Mouse (Mus musculus): ENCODE measurements around the gene Htra2.
A peak's percentile ranks its signal among the peaks of the same experiment; 100 is the strongest.

Htra2 gene

DNA sequence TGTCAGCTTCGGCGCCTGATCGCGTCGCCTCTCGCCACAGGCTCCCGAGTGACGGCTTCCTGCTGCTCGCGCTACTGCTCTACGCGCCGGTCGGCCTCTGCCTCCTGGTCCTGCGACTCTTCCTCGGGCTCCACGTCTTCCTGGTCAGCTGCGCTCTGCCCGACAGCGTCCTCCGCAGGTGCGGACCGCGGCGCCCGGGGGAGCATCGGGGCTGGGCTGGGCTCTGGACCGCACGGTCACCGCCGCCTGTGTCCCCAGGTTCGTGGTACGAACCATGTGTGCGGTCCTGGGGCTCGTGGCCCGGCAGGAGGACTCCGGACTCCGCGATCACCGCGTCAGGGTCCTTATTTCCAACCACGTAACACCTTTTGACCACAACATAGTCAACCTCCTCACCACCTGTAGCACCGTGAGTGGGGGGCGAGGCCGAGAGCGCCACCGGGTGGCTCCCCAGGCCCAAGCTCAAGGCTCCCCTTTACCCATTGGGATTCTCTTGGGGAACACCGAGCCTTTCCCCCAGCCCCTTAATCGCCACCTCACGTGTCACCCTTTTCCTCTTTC is at the start of gene Htra2:
Gene Htra2 (minus strand): TSS at position 403 of the 561 bp plus-strand sequence.
- DNase-seq, result peak; percentile 43

DNA sequence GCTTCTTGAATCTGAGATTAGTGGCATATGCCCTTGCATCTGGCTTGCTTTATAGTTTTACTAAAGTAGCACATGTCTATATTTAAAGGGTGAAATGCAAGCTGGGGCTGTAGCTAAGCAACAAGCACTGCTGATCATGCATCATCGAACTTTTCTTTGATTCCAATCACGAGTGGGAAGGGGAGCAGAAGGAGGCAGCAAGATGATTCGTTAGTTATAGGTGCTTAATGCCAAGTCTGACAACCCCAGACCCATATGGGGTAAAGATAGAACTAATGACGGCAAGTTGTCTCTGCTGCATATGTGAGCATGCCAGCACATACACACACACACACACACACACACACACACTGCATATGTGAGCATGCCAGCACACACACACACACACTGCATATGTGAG is 49.1 kb upstream of the Htra2 start:
- no peak for DNase-seq

- no peak for DNase-seq
Measured at GRCm38 (mm10) chr6:83103130-83103650, 48.1 kb upstream of the Htra2 start.

GRCm38 (mm10) chr6:83101688-83102556 is 46.8 kb upstream of the Htra2 start:
- peak; percentile 59 for DNase-seq

GRCm38 (mm10) chr6:83101316-83101687 is 46.2 kb upstream of the Htra2 start, which contains the start of the genes Ccdc142 and Gm42688:
Ccdc142 (plus strand) TSS chr6:83101601.
Gm42688 (plus strand) TSS chr6:83101617.
- DNase-seq, result peak; percentile 97

DNA sequence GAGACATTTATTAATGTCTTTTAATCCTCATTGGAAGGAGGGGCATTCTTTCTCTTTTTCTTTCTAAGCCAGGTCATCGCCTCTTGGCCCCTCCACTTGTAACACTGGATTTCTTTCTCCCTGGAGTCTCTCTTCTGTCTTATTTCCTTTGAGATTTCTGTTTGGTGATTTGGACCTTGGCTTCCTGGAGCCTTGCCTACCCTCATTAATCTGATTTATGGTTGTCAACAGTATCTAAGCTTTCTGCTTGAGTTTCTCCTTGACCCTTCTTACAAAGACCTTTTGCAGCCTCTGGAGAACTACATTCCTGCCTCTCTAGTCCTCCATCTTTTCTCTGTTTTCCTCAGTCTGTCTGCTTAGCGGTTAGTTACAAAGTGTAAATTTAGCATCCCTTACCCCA is 43.3 kb upstream of the Htra2 start:
- no peak for DNase-seq

GRCm38 (mm10) chr6:83095968-83096367 is 40.9 kb upstream of the Htra2 start:
- no peak for DNase-seq

DNA sequence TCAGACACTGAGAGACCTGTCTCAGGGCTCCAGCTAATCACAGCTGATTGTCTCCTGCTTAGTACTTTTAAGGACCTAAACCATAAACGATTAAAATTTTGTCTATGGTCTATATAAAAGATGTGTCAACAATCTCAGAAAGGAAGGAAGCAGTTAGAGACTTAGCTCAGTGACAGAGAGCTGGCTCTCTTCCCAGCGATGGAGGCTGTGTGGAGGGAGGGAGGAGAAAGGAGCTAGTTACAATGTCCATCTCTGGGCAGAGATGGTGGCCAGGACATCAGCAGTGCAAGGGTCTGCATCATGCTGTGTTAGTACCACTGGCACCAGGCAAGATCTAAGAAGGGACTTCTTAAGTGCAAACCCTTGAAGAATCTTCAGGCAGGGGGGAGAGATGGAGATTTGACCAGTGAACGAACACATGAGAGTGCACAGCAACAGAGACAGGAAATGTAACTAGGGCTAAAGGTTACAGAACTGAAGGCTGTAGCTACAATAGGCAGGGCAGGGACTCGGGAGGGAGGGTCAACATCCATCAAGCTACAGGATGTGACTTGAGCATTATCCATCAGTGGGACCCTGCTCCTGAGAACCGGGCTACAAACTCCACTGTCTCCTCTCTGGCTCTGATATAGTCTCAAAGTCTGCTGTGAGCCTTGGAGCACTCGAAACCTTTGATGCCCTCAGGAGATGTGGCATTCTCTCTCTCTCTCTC is 37.5 kb upstream of the Htra2 start:
- no peak for DNase-seq

DNA sequence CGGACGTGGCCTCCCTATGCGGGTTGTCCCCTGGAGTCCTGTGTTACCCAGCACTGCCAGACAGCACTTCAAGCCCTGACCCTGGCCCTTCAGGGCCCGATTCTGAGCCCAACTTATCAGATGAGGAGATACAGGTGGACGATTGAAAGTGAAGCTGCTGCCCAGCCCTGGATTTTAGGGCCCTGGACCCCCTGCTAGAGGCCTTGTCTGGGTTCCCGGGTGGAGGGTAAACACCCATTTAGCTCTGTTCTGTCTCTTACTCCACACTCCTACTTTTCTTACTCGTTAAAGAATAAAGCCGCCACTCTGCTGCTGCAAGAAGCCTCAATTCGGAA is 32.8 kb upstream of the Htra2 start:
- DNase-seq, result no peak

DNA sequence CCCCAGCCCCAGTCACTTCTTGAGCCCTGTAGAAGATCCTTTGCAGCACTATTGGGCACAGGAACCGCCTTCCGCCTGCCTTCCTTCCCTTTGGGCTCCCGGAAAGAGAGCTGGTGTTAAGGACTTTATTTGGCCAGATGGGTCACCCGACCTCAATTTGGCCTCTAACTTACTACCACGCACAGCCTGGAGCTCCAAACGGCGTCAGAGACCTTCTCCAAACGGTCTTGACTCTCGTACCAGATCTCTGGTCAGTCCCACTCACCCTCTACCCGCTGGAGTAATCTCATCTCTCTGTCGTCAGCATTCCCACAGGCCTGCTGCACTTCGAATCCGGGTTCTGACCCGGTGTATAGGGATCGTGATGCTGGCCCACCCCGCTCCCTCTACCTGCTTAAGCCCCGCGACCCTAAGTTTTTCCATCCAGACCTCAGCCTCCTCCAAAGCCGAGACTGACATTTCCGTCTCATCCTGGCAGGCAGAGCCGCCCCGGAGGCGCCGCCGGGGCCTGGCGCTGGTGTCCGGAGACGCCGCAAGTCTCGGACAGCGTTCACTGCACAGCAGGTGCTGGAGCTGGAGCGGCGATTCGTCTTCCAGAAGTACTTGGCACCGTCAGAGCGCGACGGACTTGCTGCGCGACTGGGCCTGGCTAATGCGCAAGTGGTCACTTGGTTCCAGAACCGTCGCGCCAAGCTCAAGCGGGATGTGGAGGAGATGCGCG is 32.3 kb upstream of the Htra2 start:
- DNase-seq, result peak; percentile 43

- no peak for DNase-seq
Measured at GRCm38 (mm10) chr6:83086121-83087035, 31.3 kb upstream of the Htra2 start, which contains the start of gene Lbx2. Lbx2 (plus strand) TSS chr6:83086367.

DNA sequence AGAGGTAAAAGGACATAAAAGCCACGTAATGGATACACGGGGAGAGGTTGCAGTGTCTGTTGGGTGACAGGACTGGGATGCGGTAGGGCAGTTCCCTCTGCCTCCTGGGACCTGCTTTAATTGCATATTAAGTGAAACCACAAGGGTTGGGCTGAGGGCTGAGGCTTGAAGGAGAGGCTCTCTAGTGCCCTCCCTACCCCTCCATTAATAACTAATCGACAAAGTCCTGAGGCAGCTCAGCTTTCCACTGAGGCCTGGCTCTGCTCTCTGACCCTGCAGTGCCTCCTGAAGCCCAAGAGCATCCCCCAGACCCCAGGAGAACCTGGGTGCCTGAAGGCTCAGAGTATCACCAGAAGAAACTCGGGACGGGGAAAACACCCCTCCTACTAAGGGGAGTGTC is 29.4 kb upstream of the Htra2 start:
- no peak for DNase-seq

DNA sequence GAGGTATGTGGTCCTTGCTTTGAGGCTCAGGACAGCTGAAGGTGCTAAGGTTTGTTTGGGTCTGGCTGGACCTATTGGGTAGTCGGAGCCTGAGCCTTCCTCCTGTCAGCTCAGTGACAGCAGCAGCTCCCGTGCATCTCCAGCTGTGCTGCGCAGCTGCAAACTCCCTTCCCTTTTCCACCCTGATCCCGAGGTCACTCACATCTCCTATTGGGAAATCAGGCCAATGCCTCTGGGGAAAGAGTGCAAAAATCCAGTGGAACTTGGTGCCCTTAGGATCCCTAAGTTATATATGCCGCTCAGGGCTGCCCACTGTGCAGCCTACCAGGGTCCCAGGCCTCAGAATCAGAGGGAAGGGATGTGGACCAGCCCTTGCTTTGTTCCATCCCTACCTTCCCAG is 28.4 kb upstream of the Htra2 start:
- no peak for DNase-seq

GRCm38 (mm10) chr6:83080210-83080609 is 25.1 kb upstream of the Htra2 start:
- DNase-seq, result no peak

GRCm38 (mm10) chr6:83078324-83078858 is 23.3 kb upstream of the Htra2 start:
- DNase-seq, result peak; percentile 100

DNA sequence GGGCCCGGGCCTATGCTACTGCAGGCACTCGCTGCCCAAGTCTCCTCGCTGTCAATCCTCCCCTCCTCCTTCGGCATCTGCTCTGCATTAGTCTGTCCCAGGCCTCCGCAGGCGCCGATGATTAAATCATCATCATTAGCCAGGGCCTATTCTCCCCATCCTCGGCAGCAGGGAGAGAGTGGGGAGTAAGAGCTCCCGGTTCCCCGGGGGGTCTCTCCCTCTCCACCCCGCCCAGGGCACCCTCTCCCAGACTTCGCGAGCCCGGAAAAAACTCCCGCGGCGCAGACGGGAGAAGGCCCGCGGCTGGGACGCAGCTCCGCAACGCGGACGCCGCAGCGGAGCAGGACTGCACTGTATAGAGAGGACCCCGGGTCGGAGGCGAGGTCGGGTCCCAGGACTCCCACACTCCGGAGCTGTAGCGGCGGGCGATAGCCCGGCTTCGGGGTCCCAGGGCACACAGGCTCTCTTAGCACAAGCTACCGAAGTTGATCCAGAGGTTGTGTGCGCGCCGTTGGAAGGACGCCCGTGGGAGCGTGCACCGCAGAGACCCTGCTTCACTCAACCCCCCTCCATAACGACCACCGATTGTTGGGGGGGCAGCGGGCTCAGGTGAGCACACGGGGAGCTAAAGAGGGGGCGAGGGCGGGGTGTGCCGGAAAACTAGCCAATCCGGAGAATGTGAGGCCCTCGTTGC is 22.7 kb upstream of the Htra2 start, which contains the start of gene Pcgf1:
Gene Pcgf1 (plus strand): TSS at position 240 of the 694 bp plus-strand sequence.
- peak; percentile 27 for DNase-seq

- DNase-seq, result peak; percentile 38
Measured at GRCm38 (mm10) chr6:83074979-83075378, 19.9 kb upstream of the Htra2 start.

DNA sequence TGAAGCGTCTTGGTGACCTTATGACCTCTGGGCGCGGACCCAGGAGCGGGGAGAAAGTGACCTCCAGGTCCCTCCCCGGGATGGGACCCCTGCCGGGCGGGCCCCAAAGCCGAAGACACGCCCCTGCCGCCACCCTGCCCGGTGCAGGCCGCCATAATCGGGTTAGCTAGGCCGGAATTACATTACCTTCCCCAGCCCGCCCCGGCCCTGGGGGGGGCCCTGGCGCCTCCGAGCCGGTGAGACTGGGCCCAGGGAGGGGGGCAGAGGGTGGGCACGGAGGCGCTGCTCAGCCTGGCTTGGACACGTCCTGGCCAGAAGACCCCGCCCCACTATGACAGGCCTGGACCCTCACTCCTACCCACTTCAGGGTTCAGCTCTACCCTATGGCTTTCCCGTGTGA is 16.1 kb upstream of the Htra2 start:
- no peak for DNase-seq

DNA sequence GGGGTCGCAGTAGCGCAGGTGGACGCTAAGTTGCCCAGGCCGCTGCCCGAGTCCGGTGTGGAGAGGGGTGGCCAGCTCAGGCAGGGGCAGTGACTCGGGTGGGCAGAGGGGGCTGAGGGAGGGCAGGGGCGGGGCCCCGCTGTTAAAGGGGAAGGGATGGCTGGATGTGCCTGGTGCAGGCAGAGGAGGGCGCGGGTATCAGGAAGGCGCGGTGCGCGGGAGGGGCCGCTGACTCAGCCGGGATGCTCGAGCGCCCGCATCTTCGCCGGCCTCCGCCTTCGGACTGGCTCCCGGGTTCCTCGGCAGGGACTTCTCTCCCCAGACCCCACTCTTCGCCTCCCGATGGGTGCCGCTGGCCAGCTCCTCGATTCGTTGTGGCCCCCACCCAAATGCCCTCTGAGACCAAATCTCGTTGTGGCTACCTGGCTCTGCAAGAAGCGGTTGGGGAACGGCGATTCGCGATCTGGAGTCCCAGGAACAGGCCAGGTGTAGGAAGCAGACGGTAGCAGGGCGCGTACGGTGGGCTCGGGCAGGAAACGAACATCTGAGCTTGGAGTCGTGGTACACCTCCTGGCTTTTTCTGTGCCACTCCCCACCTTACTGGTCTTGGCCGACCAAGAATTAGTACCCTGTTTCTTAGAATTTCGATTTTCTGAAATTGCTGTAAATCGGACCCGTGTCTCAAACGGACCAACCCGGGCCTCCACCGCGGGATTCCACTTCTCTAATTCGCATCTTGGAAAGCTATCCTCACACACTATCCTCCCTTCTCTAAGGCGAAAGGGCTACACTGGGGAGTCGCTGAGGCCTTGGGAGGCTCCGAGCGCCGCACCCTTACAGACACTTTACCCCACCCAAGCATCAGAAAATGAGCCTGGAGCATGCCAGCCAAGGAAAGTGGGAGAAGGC is 15.5 kb upstream of the Htra2 start:
- DNase-seq, result no peak

DNA sequence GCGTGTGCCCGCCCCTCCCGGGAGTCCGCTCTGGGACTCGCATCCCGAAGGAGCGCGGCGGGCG is 15.0 kb upstream of the Htra2 start, which contains the start of gene Tlx2:
Gene Tlx2 (minus strand): TSS at position 47 of the 64 bp plus-strand sequence.
- no peak for DNase-seq
